Mouse (Mus musculus) stomach, postnatal 0 days (tissue): ENCODE results near the gene Irf2bp2. TPM values are rescaled to one million over a fixed set of nuclear protein-coding genes. Genes with fewer than 3 reads are reported as not detected.
A peak's percentile ranks its signal among the peaks of the same experiment; 100 is the strongest.

Experiments used
- ATAC-seq: fragments of 200-750 bp; cut with Nextera tagmentation; 2 replicates; pipeline ENCODE4 v1.8.0; 2017; ENCODE audit not compliant: low FRiP score, low TSS enrichment
- DNase-seq: peaks from one replicate; pipeline ENCODE4 v3.0.0-alpha.2; 2016; ENCODE audit warnings: low spot score
- H3K27ac ChIP-seq: fragments of 300-500 bp; sonication (generic); replicated peaks from 2 replicates; pipeline ENCODE4 v1.5.1; 2014; ENCODE audit warnings: mild to moderate bottlenecking, control low read depth
- H3K27me3 ChIP-seq: fragments of 300-500 bp; sonication (generic); 2 replicates; pipeline ENCODE4 v1.6.1; 2014; ENCODE audit warnings: low read length; ENCODE audit not compliant: control insufficient read depth, insufficient read depth
- H3K36me3 ChIP-seq: fragments of 300-500 bp; sonication (generic); 2 replicates; pipeline ENCODE4 v1.6.1; 2014; ENCODE audit warnings: low read length, mixed read lengths; ENCODE audit not compliant: control insufficient read depth, insufficient read depth
- H3K4me1 ChIP-seq: fragments of 300-500 bp; sonication (generic); replicated peaks from 2 replicates; pipeline ENCODE4 v1.6.1; 2014; ENCODE audit warnings: antibody characterized with exemption; ENCODE audit not compliant: control insufficient read depth, insufficient read depth
- H3K4me2 ChIP-seq: fragments of 300-500 bp; sonication (generic); replicated peaks from 2 replicates; pipeline ENCODE4 v1.6.1; 2014; ENCODE audit warnings: low read depth, mild to moderate bottlenecking, control low read depth, moderate library complexity
- H3K4me3 ChIP-seq: fragments of 300-500 bp; sonication (generic); 2 replicates; pipeline ENCODE4 v1.5.1; 2014; ENCODE audit warnings: low read depth, low read length, control low read depth
- H3K9ac ChIP-seq: fragments of 300-500 bp; sonication (generic); 2 replicates; pipeline ENCODE4 v1.6.1; 2014; ENCODE audit warnings: mild to moderate bottlenecking, low read length, control low read depth, mixed read lengths
- H3K9me3 ChIP-seq: fragments of 300-500 bp; sonication (generic); 2 replicates; pipeline ENCODE4 v1.6.1; 2016; ENCODE audit warnings: low read length; ENCODE audit not compliant: control insufficient read depth
- CTCF ChIP-seq: IDR thresholded peaks from 2 replicates; pipeline ENCODE4 v1.5.1; 2016; ENCODE audit warnings: antibody characterized with exemption, low read depth, mild to moderate bottlenecking, moderate library complexity
- EP300 ChIP-seq: optimal IDR thresholded peaks from 2 replicates; pipeline ENCODE3; 2016; ENCODE audit warnings: antibody characterized with exemption
- WGBS: fragments of 180-500 bp; shearing (Covaris S2); extraction: QIAGEN DNeasy Blood & Tissue Kit; methylation state at CpG from one replicate; pipeline ENCODE4 v1.1.7; 2014; 5-methylcytosine and 5-hydroxymethylcytosine counted together
- polyA plus RNA-seq: library from polyadenylated mRNA; unstranded; fragments of >200 nt; fragmentation: Nextera tagmentation; extraction: Ambion mirVana; gene quantifications from 2 replicates; pipeline ENCODE4 v1.2.1, GENCODE M21; 2015

The Irf2bp2 gene
- polyA plus RNA-seq, 1 experiment from 2014 or later, result 10.1 TPM

DNA sequence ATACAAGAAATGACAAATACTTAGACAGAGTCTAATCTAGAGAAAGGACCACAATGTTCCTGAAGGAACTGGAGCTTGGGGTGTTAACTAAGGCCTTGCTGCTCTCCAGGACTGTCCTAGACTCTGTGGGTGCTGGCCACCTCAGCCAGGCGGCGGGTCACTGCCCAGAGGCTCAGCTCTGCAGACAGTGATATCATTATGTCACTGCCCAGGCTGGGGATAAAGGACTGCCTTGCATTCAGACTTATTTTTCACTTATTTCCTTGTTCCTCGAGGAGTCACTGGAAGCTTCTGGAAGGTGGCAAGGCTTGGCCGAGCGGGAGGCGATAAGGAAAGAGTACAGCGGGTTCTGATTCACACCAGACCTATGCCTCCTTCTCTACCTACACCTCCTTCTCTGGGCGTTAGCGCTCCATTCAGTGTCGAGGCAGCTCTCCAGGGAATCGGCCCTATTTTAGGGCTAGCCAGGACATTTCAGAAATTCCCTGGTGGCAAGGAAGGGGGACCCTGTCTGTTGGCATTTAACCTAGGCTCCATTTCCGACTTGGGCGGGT, 35.3 kb downstream of the Irf2bp2 start:
- Histone ChIP-seq H3K4me1 (no peaks in the 10 kb centered on the region), H3K27ac (peak overlapping the region; percentile 65), H3K9ac (no peak overlapping the region), H3K9me3 (no peaks in the 10 kb centered on the region), H3K4me2 (no peak overlapping the region), H3K27me3 (no peaks in the 10 kb centered on the region), H3K36me3 (no peaks in the 10 kb centered on the region), H3K4me3 (no peak overlapping the region)
- TF ChIP-seq EP300 (no peak), CTCF (peak; percentile 19; the same call in 1 of the 2 replicates)
- ATAC-seq (peak; percentile 94), DNase-seq (peak; percentile 74)
- 74% methylated on average over 13 of the region's 13 CpGs for WGBS

DNA sequence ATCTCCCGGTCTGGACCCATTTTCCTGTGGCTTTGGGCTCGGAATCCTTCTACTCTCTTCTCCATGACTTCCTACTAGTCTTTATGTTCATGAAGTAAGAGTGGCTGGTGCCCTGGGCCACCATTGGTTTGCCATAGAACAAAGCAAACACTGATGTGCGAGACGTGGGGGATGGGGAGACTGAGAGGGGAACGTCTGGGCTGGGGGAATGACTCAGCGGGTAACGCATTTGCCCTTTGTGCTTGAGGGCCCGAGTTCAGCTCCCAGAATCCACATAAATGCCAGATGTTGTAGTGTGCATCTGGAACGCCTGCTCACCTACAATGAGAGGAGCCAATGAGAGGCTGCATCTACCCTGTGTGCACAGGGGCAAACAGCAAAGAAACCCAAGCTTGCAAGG, 36.4 kb downstream of the Irf2bp2 start:
- H3K4me3 ChIP-seq, result no peak overlapping the region
- DNase-seq, result peak; percentile 70
- ATAC-seq, result peak; percentile 37
- H3K9ac ChIP-seq, result no peak overlapping the region
- TF ChIP-seq CTCF (no peak), EP300 (no peak)
- no peaks in the 10 kb centered on the region for H3K27me3 ChIP-seq
- H3K4me2 ChIP-seq, result no peak overlapping the region
- H3K9me3 ChIP-seq, result no peaks in the 10 kb centered on the region
- peak overlapping the region; percentile 35; the same call in 1 of the 2 replicates for H3K27ac ChIP-seq
- no peaks in the 10 kb centered on the region for H3K4me1 ChIP-seq
- 40% methylated on average over 9 of the region's 9 CpGs for WGBS
- H3K36me3 ChIP-seq, result no peaks in the 10 kb centered on the region

DNA sequence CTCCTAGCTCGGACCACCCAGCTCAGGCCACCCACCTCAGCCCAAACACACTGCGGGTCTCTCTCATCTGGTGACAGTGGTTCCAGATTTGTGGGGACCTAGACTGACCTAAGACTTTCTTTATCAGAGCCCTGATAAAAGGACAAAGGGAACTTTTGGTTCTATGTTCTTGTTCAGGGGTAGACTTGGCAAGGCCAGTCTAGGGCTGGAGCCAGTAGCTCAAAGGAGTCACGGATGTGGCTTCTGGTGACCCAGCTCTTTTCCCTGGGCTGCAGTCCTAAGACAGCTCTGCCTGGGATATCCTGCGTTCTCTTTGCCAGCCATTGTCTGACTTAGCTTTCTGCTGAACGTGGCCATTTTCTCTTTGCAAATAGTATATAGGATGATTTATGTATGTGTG, 37.1 kb downstream of the Irf2bp2 start:
- no peak for DNase-seq
- 75% methylated on average over 5 of the region's 5 CpGs for WGBS
- H3K27me3 ChIP-seq, result no peaks in the 10 kb centered on the region

DNA sequence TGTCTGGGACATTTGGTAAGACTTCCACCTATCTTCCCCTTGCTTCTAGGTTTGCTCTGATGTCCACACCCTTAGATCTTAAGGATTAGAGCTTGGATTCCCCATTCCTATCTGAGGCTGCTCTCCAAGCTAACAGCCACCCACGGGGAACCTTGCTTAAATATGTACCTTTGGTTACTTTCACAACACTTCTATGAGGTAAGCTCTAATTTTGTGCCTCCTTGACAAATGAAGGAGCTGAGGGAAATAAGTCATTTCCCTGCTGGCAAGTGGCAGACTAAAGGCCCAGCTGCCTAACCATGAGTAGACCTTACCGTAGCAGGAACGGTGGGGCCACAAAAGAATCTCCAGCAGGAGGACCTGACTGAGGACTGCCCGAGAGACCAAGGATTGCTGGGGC, 39.0 kb downstream of the Irf2bp2 start:
- no peak overlapping the region for H3K9ac ChIP-seq
- 84% methylated on average over 4 of the region's 4 CpGs for WGBS
- H3K27ac ChIP-seq, result no peak overlapping the region
- H3K9me3 ChIP-seq, result no peaks in the 10 kb centered on the region
- DNase-seq (no peak), ATAC-seq (no peak)
- no peaks in the 10 kb centered on the region for H3K4me1 ChIP-seq
- no peak overlapping the region for H3K4me2 ChIP-seq
- H3K36me3 ChIP-seq, result no peaks in the 10 kb centered on the region
- no peaks in the 10 kb centered on the region for H3K27me3 ChIP-seq
- no peak overlapping the region for H3K4me3 ChIP-seq
- TF ChIP-seq EP300, result no peak
- no peak for TF ChIP-seq CTCF

More for the DNA sequence above, 37.1 kb downstream of the Irf2bp2 start:
- Histone ChIP-seq H3K9ac (no peak overlapping the region), H3K4me3 (no peak overlapping the region), H3K27ac (peak overlapping the region; percentile 35; the same call in 1 of the 2 replicates), H3K4me2 (no peak overlapping the region), H3K4me1 (no peaks in the 10 kb centered on the region), H3K36me3 (no peaks in the 10 kb centered on the region), H3K9me3 (no peaks in the 10 kb centered on the region)
- ATAC-seq, result no peak
- TF ChIP-seq CTCF (no peak), EP300 (no peak)

DNA sequence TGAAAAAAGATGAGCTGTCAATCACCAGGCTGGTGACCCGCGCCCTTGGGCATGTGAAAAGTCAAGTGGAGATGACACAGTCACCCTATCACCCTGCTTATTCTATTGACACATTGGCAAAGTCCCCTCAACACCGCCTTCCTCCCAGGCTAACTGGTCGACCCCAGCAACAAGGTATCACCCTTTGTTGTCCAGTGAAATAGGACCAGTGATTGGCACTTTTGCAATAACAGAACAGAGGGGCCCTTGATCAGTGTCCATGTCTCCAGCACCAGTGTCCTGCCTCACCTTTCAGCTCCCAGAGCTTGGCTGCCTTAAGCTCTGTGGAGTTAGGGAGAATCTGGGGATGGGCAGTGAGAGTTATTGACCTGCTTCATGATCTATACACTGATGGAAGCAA, 41.9 kb downstream of the Irf2bp2 start:
- peaks cover 4% of the 10 kb centered on the region; the same call in 1 of the 2 replicates for H3K4me1 ChIP-seq
- WGBS, result 88% methylated on average over 4 of the region's 4 CpGs
- no peaks in the 10 kb centered on the region for H3K27me3 ChIP-seq
- no peak overlapping the region for H3K27ac ChIP-seq
- H3K4me3 ChIP-seq, result no peak overlapping the region
- H3K9ac ChIP-seq, result no peak overlapping the region
- no peaks in the 10 kb centered on the region for H3K9me3 ChIP-seq
- no peak for ATAC-seq
- H3K4me2 ChIP-seq, result no peak overlapping the region
- H3K36me3 ChIP-seq, result no peaks in the 10 kb centered on the region
- no peak for DNase-seq
- TF ChIP-seq EP300, result no peak
- TF ChIP-seq CTCF, result no peak

DNA sequence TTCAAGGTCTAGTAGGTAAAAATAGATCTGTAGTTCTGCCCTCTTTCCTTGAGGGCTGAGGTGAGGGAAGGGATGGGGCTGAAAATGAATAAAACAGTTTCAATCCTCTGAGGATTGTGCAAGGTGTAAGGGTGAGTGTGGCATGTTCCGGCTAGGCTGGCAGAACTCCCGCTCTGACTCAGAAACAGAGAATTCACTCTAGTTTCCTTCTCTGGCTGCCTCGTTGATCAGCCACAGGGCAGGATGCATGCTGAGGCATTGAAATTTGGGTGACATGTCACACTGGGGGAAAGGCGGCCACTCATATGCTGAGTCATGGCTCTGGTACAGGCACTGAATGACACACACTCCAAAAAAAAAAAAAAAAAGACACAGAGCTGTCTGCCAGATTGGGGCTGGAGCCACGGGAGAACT, 42.8 kb downstream of the Irf2bp2 start:
- Histone ChIP-seq H3K4me1 (peaks cover 4% of the 10 kb centered on the region; the same call in 1 of the 2 replicates), H3K4me3 (no peak overlapping the region), H3K36me3 (no peaks in the 10 kb centered on the region), H3K27me3 (no peaks in the 10 kb centered on the region), H3K9me3 (no peaks in the 10 kb centered on the region), H3K9ac (no peak overlapping the region), H3K27ac (peak overlapping the region; percentile 79), H3K4me2 (no peak overlapping the region)
- ATAC-seq, result peak; percentile 87
- DNase-seq, result peak; percentile 48
- TF ChIP-seq EP300 (peak; percentile 44), CTCF (no peak)
- WGBS, result 43% methylated on average over 5 of the region's 5 CpGs
